Mouse (Mus musculus): ENCODE measurements around the gene Lrrc71. TPM values are rescaled to one million over a fixed set of nuclear protein-coding genes. Genes with fewer than 3 reads are reported as not detected.

Lrrc71 gene
- polyA plus RNA-seq, 1 experiment from 2014 or later, result 1.2 TPM

- 75% methylated on average over 5 of the region's 5 CpGs for WGBS
- no peak for ATAC-seq (replicated peaks)
- no peaks in the 10 kb centered on the region for H3K27me3 ChIP-seq
- no peaks in the 10 kb centered on the region for H3K4me1 ChIP-seq
- peaks cover 52% of the 10 kb centered on the region for H3K36me3 ChIP-seq
- no peak overlapping the region for H3K4me2 ChIP-seq (replicated peaks)
- H3K4me3 ChIP-seq, result no peak overlapping the region
- H3K27ac ChIP-seq (replicated peaks), result no peak overlapping the region
- H3K9me3 ChIP-seq, result no peaks in the 10 kb centered on the region
- H3K9ac ChIP-seq (replicated peaks), result no peak overlapping the region
Observed at GRCm38 (mm10) chr3:87738906-87739305, 9.5 kb downstream of the Lrrc71 start.

GRCm38 (mm10) chr3:87735335-87735734 lies 13.1 kb downstream of the Lrrc71 start:
- no peaks in the 10 kb centered on the region for H3K9me3 ChIP-seq
- H3K4me2 ChIP-seq (replicated peaks), result no peak overlapping the region
- H3K27ac ChIP-seq (replicated peaks), result no peak overlapping the region
- H3K9ac ChIP-seq (replicated peaks), result no peak overlapping the region
- no peaks in the 10 kb centered on the region for H3K27me3 ChIP-seq
- no peaks in the 10 kb centered on the region for H3K4me1 ChIP-seq
- ATAC-seq (replicated peaks), result no peak
- WGBS, result 94% methylated on average over 9 of the region's 9 CpGs
- no peak overlapping the region for H3K4me3 ChIP-seq
- H3K36me3 ChIP-seq, result peaks cover 86% of the 10 kb centered on the region

- Histone ChIP-seq H3K4me1 (no peaks in the 10 kb centered on the region), H3K4me3 (no peak overlapping the region), H3K27ac (replicated peaks) (no peak overlapping the region), H3K27me3 (no peaks in the 10 kb centered on the region), H3K4me2 (replicated peaks) (no peak overlapping the region), H3K9me3 (no peaks in the 10 kb centered on the region), H3K9ac (replicated peaks) (no peak overlapping the region), H3K36me3 (peaks cover 89% of the 10 kb centered on the region)
- 89% methylated on average over 11 of the region's 11 CpGs for WGBS
- no peak for ATAC-seq (replicated peaks)
Observed at GRCm38 (mm10) chr3:87733984-87734761, 14.3 kb downstream of the Lrrc71 start.

GRCm38 (mm10) chr3:87733098-87733497 lies 15.3 kb downstream of the Lrrc71 start:
- no peaks in the 10 kb centered on the region for H3K27me3 ChIP-seq
- no peaks in the 10 kb centered on the region for H3K9me3 ChIP-seq
- no peak overlapping the region for H3K27ac ChIP-seq (replicated peaks)
- no peak overlapping the region for H3K9ac ChIP-seq (replicated peaks)
- H3K4me1 ChIP-seq, result no peaks in the 10 kb centered on the region
- WGBS, result 84% methylated on average over 4 of the region's 4 CpGs
- ATAC-seq (replicated peaks), result no peak
- H3K4me2 ChIP-seq (replicated peaks), result no peak overlapping the region
- peaks cover 94% of the 10 kb centered on the region for H3K36me3 ChIP-seq
- H3K4me3 ChIP-seq, result no peak overlapping the region

- Histone ChIP-seq H3K4me1 (no peaks in the 10 kb centered on the region), H3K4me2 (replicated peaks) (no peak overlapping the region), H3K27ac (replicated peaks) (no peak overlapping the region), H3K36me3 (peaks cover 95% of the 10 kb centered on the region), H3K27me3 (no peaks in the 10 kb centered on the region), H3K4me3 (no peak overlapping the region), H3K9me3 (no peaks in the 10 kb centered on the region), H3K9ac (replicated peaks) (no peak overlapping the region)
- ATAC-seq (replicated peaks), result no peak
- WGBS, result 89% methylated on average over 6 of the region's 6 CpGs
Observed at GRCm38 (mm10) chr3:87728696-87729095, 19.7 kb downstream of the Lrrc71 start.

- Histone ChIP-seq H3K27ac (replicated peaks) (no peak overlapping the region), H3K4me3 (no peak overlapping the region), H3K4me2 (replicated peaks) (no peak overlapping the region), H3K9ac (replicated peaks) (no peak overlapping the region), H3K4me1 (no peaks in the 10 kb centered on the region), H3K9me3 (no peaks in the 10 kb centered on the region), H3K36me3 (peaks cover 95% of the 10 kb centered on the region), H3K27me3 (no peaks in the 10 kb centered on the region)
- WGBS, result 96% methylated on average over 7 of the region's 7 CpGs
- ATAC-seq (replicated peaks), result no peak
Observed at GRCm38 (mm10) chr3:87726191-87726590, 22.2 kb downstream of the Lrrc71 start.

GRCm38 (mm10) chr3:87725396-87726160 lies 22.8 kb downstream of the Lrrc71 start:
- peaks cover 94% of the 10 kb centered on the region for H3K36me3 ChIP-seq
- no peaks in the 10 kb centered on the region for H3K4me1 ChIP-seq
- WGBS, result 95% methylated on average over 16 of the region's 16 CpGs
- no peak overlapping the region for H3K4me2 ChIP-seq (replicated peaks)
- H3K27ac ChIP-seq (replicated peaks), result no peak overlapping the region
- no peaks in the 10 kb centered on the region for H3K27me3 ChIP-seq
- no peak overlapping the region for H3K9ac ChIP-seq (replicated peaks)
- H3K4me3 ChIP-seq, result no peak overlapping the region
- no peak for ATAC-seq (replicated peaks)
- no peaks in the 10 kb centered on the region for H3K9me3 ChIP-seq

GRCm38 (mm10) chr3:87724556-87724955 lies 23.9 kb downstream of the Lrrc71 start:
- WGBS, result 90% methylated on average over 6 of the region's 6 CpGs
- Histone ChIP-seq H3K27me3 (no peaks in the 10 kb centered on the region), H3K27ac (replicated peaks) (no peak overlapping the region), H3K4me2 (replicated peaks) (no peak overlapping the region), H3K4me1 (no peaks in the 10 kb centered on the region), H3K9ac (replicated peaks) (no peak overlapping the region), H3K36me3 (peaks cover 86% of the 10 kb centered on the region), H3K4me3 (no peak overlapping the region), H3K9me3 (no peaks in the 10 kb centered on the region)
- ATAC-seq (replicated peaks), result no peak

GRCm38 (mm10) chr3:87718525-87718924 lies 29.9 kb downstream of the Lrrc71 start:
- 91% methylated on average over 2 of the region's 2 CpGs for WGBS
- Histone ChIP-seq H3K27ac (replicated peaks) (no peak overlapping the region), H3K4me2 (replicated peaks) (no peak overlapping the region), H3K36me3 (peaks cover 79% of the 10 kb centered on the region), H3K9me3 (no peaks in the 10 kb centered on the region), H3K4me1 (no peaks in the 10 kb centered on the region), H3K27me3 (no peaks in the 10 kb centered on the region), H3K9ac (replicated peaks) (no peak overlapping the region), H3K4me3 (no peak overlapping the region)
- no peak for ATAC-seq (replicated peaks)

Other genes starting within 250 kb of the Lrrc71 start
- 11.0 and 11.9 TPM in 2 replicates for gene Etv3, start 223.2 kb downstream of the Lrrc71 start, polyA plus RNA-seq (2015; fragmentation: Nextera tagmentation; extraction: Ambion mirVana)
- gene Arhgef11, start 131.1 kb downstream of the Lrrc71 start, polyA plus RNA-seq (2015; fragmentation: Nextera tagmentation; extraction: Ambion mirVana), result 22.7 and 23.6 TPM in 2 replicates
- 1.0 and 1.3 TPM in 2 replicates for gene Ntrk1, start 46.5 kb upstream of the Lrrc71 start, polyA plus RNA-seq (2015; fragmentation: Nextera tagmentation; extraction: Ambion mirVana)
- gene Insrr, start 48.3 kb upstream of the Lrrc71 start, polyA plus RNA-seq (2015; fragmentation: Nextera tagmentation; extraction: Ambion mirVana), result 0.41 and 0.52 TPM in 2 replicates
- 4.7 and 7.2 TPM in 2 replicates for gene Pear1, start 75.7 kb upstream of the Lrrc71 start, polyA plus RNA-seq (2015; fragmentation: Nextera tagmentation; extraction: Ambion mirVana)
- gene Sh2d2a, start 98.1 kb upstream of the Lrrc71 start, polyA plus RNA-seq (2015; fragmentation: Nextera tagmentation; extraction: Ambion mirVana), result not detected in 2 replicates
- gene Prcc, start 137.0 kb upstream of the Lrrc71 start, polyA plus RNA-seq (2015; fragmentation: Nextera tagmentation; extraction: Ambion mirVana), result 16.5 and 17.3 TPM in 2 replicates
- 226 and 235 TPM in 2 replicates for gene Hdgf, start 157.7 kb upstream of the Lrrc71 start, polyA plus RNA-seq (2015; fragmentation: Nextera tagmentation; extraction: Ambion mirVana)
- 62.7 and 68.2 TPM in 2 replicates for gene Mrpl24, start 170.9 kb upstream of the Lrrc71 start, polyA plus RNA-seq (2015; fragmentation: Nextera tagmentation; extraction: Ambion mirVana)
- 49.7 and 50.0 TPM in 2 replicates for gene Isg20l2, start 181.7 kb upstream of the Lrrc71 start, polyA plus RNA-seq (2015; fragmentation: Nextera tagmentation; extraction: Ambion mirVana)
- 20.1 and 20.2 TPM in 2 replicates for gene Rrnad1, start 182.1 kb upstream of the Lrrc71 start, polyA plus RNA-seq (2015; fragmentation: Nextera tagmentation; extraction: Ambion mirVana)
- gene Crabp2, start 200.0 kb upstream of the Lrrc71 start, polyA plus RNA-seq (2015; fragmentation: Nextera tagmentation; extraction: Ambion mirVana), result 14.9 and 18.4 TPM in 2 replicates
- gene Nes, start 222.5 kb upstream of the Lrrc71 start, polyA plus RNA-seq (2015; fragmentation: Nextera tagmentation; extraction: Ambion mirVana), result 50.0 and 56.7 TPM in 2 replicates

Measured in forebrain, embryonic 15.5 days (tissue).